Mouse (Mus musculus) hindbrain, embryonic 14.5 days (tissue): Measurements from ENCODE around the gene Calhm5. TPM values are rescaled to one million over a fixed set of nuclear protein-coding genes. Genes with fewer than 3 reads are reported as not detected.

Experiments used
- ATAC-seq: fragments of 200-750 bp; cut with Nextera tagmentation; 2 replicates; pipeline ENCODE4 v1.8.0; 2017; ENCODE audit warnings: moderate number of reproducible peaks, mild to moderate bottlenecking, moderate TSS enrichment, moderate library complexity; ENCODE audit not compliant: low FRiP score
- DNase-seq: peaks from one replicate; pipeline ENCODE4 v3.0.0-alpha.2; 2015; ENCODE audit warnings: low spot score
- H3K27ac ChIP-seq: fragments of 300-500 bp; sonication (generic); 2 replicates; pipeline ENCODE4 v1.5.1; 2014; ENCODE audit warnings: mild to moderate bottlenecking, moderate library complexity
- H3K27me3 ChIP-seq: fragments of 300-500 bp; sonication (generic); 2 replicates; pipeline ENCODE4 v1.6.1; 2014; ENCODE audit warnings: mild to moderate bottlenecking, low read length, mixed read lengths; ENCODE audit not compliant: control insufficient read depth, insufficient read depth
- H3K36me3 ChIP-seq: fragments of 300-500 bp; sonication (generic); replicated peaks from 2 replicates; pipeline ENCODE4 v1.6.1; 2014; ENCODE audit not compliant: control insufficient read depth, insufficient read depth
- H3K4me1 ChIP-seq: fragments of 300-500 bp; sonication (generic); replicated peaks from 2 replicates; pipeline ENCODE4 v1.6.1; 2014; ENCODE audit warnings: antibody characterized with exemption, low read length, mixed read lengths; ENCODE audit not compliant: control insufficient read depth, insufficient read depth
- H3K4me2 ChIP-seq: fragments of 300-500 bp; sonication (generic); replicated peaks from 2 replicates; pipeline ENCODE4 v1.6.1; 2014; ENCODE audit warnings: mild to moderate bottlenecking, moderate library complexity
- H3K4me3 ChIP-seq: fragments of 300-500 bp; sonication (generic); replicated peaks from 2 replicates; pipeline ENCODE4 v1.5.1; 2014; ENCODE audit warnings: mild to moderate bottlenecking, low read length
- H3K9ac ChIP-seq: fragments of 300-500 bp; sonication (generic); 2 replicates; pipeline ENCODE4 v1.6.1; 2014
- H3K9me3 ChIP-seq: fragments of 300-500 bp; sonication (generic); 2 replicates; pipeline ENCODE4 v1.6.1; 2016; ENCODE audit warnings: low read length; ENCODE audit not compliant: control insufficient read depth
- WGBS: fragments of 180-500 bp; shearing (Covaris S2); extraction: QIAGEN DNeasy Blood & Tissue Kit; methylation state at CpG from one replicate; pipeline ENCODE4 v1.1.7; 2014; 5-methylcytosine and 5-hydroxymethylcytosine counted together
- polyA plus RNA-seq: library from polyadenylated mRNA; unstranded; fragments of >200 nt; fragmentation: Nextera tagmentation; extraction: Ambion mirVana; gene quantifications from 2 replicates; pipeline ENCODE4 v1.2.1, GENCODE M21; 2014

Calhm5 gene
- polyA plus RNA-seq, 1 experiment from 2014 or later, result 0.66 TPM

- Histone ChIP-seq H3K9me3 (no peaks in the 10 kb centered on the region), H3K27ac (no peak overlapping the region), H3K4me2 (no peak overlapping the region), H3K27me3 (no peaks in the 10 kb centered on the region), H3K4me1 (no peaks in the 10 kb centered on the region), H3K9ac (no peak overlapping the region), H3K4me3 (no peak overlapping the region), H3K36me3 (no peaks in the 10 kb centered on the region)
- no peak for DNase-seq
- ATAC-seq, result no peak
Measured at GRCm38 (mm10) chr10:34117770-34118169, 21.5 kb upstream of the Calhm5 start.

GRCm38 (mm10) chr10:34117131-34117530, 20.8 kb upstream of the Calhm5 start:
- H3K4me3 ChIP-seq, result no peak overlapping the region
- ATAC-seq, result no peak

GRCm38 (mm10) chr10:34111964-34112738, 15.8 kb upstream of the Calhm5 start:
- Histone ChIP-seq H3K4me3 (no peak overlapping the region), H3K9me3 (no peaks in the 10 kb centered on the region), H3K27ac (no peak overlapping the region), H3K27me3 (no peaks in the 10 kb centered on the region), H3K36me3 (no peaks in the 10 kb centered on the region), H3K4me2 (no peak overlapping the region), H3K9ac (no peak overlapping the region), H3K4me1 (no peaks in the 10 kb centered on the region)
- no peak for ATAC-seq
- no peak for DNase-seq
- 82% methylated on average over 4 of the region's 4 CpGs for WGBS

More at GRCm38 (mm10) chr10:34117131-34117530, 20.8 kb upstream of the Calhm5 start:
- Histone ChIP-seq H3K9ac (no peak overlapping the region), H3K27me3 (no peaks in the 10 kb centered on the region), H3K4me2 (no peak overlapping the region), H3K36me3 (no peaks in the 10 kb centered on the region), H3K9me3 (no peaks in the 10 kb centered on the region), H3K27ac (no peak overlapping the region), H3K4me1 (no peaks in the 10 kb centered on the region)
- WGBS, result 77% methylated on average over 3 of the region's 3 CpGs
- no peak for DNase-seq

GRCm38 (mm10) chr10:34110863-34111465, 14.6 kb upstream of the Calhm5 start:
- Histone ChIP-seq H3K9me3 (no peaks in the 10 kb centered on the region), H3K9ac (no peak overlapping the region), H3K4me3 (no peak overlapping the region), H3K27me3 (no peaks in the 10 kb centered on the region), H3K36me3 (no peaks in the 10 kb centered on the region), H3K4me2 (no peak overlapping the region), H3K4me1 (no peaks in the 10 kb centered on the region), H3K27ac (no peak overlapping the region)
- WGBS, result 86% methylated on average over 13 of the region's 13 CpGs
- DNase-seq (no peak), ATAC-seq (no peak)

- no peak overlapping the region for H3K9ac ChIP-seq
- WGBS, result 59% methylated on average over 12 of the region's 12 CpGs
- no peaks in the 10 kb centered on the region for H3K27me3 ChIP-seq
- H3K36me3 ChIP-seq, result no peaks in the 10 kb centered on the region
- H3K9me3 ChIP-seq, result no peaks in the 10 kb centered on the region
- 0 out of 2 replicates have a peak, but pooled peaks have one; percentile 6 for ATAC-seq
- DNase-seq, result no peak
- peak overlapping the region; percentile 34 for H3K4me2 ChIP-seq
- H3K4me3 ChIP-seq, result peak overlapping the region; percentile 2; the same call in 1 of the 2 replicates
- no peak overlapping the region for H3K27ac ChIP-seq
- no peaks in the 10 kb centered on the region for H3K4me1 ChIP-seq
Measured at GRCm38 (mm10) chr10:34095964-34096363, 355 bp downstream of the Calhm5 start.

GRCm38 (mm10) chr10:34095147-34095546, 1.2 kb downstream of the Calhm5 start:
- WGBS, result 72% methylated on average over 2 of the region's 2 CpGs

GRCm38 (mm10) chr10:34091888-34092287, 4.4 kb downstream of the Calhm5 start:
- Histone ChIP-seq H3K27ac (no peak overlapping the region), H3K36me3 (no peaks in the 10 kb centered on the region), H3K27me3 (no peaks in the 10 kb centered on the region), H3K9me3 (no peaks in the 10 kb centered on the region), H3K4me1 (no peaks in the 10 kb centered on the region), H3K4me3 (no peak overlapping the region), H3K9ac (no peak overlapping the region), H3K4me2 (no peak overlapping the region)
- DNase-seq (no peak), ATAC-seq (no peak)
- 73% methylated on average over 5 of the region's 5 CpGs for WGBS

More at GRCm38 (mm10) chr10:34095147-34095546, 1.2 kb downstream of the Calhm5 start:
- Histone ChIP-seq H3K27me3 (no peaks in the 10 kb centered on the region), H3K4me3 (no peak overlapping the region), H3K9ac (no peak overlapping the region), H3K4me1 (no peaks in the 10 kb centered on the region), H3K36me3 (no peaks in the 10 kb centered on the region), H3K4me2 (no peak overlapping the region), H3K9me3 (no peaks in the 10 kb centered on the region), H3K27ac (no peak overlapping the region)
- DNase-seq (no peak), ATAC-seq (no peak)

GRCm38 (mm10) chr10:34090481-34090880, 5.8 kb downstream of the Calhm5 start:
- 88% methylated on average over 1 of the region's 1 CpGs for WGBS
- H3K4me3 ChIP-seq, result no peak overlapping the region
- H3K27ac ChIP-seq, result no peak overlapping the region
- no peaks in the 10 kb centered on the region for H3K36me3 ChIP-seq
- no peak overlapping the region for H3K4me2 ChIP-seq
- ATAC-seq (no peak), DNase-seq (no peak)
- H3K27me3 ChIP-seq, result no peaks in the 10 kb centered on the region
- no peak overlapping the region for H3K9ac ChIP-seq
- no peaks in the 10 kb centered on the region for H3K4me1 ChIP-seq
- H3K9me3 ChIP-seq, result no peaks in the 10 kb centered on the region

- ATAC-seq (no peak), DNase-seq (no peak)
- no peaks in the 10 kb centered on the region for H3K4me1 ChIP-seq
- no peaks in the 10 kb centered on the region for H3K27me3 ChIP-seq
- no peak overlapping the region for H3K9ac ChIP-seq
- H3K4me3 ChIP-seq, result no peak overlapping the region
- H3K36me3 ChIP-seq, result no peaks in the 10 kb centered on the region
- H3K27ac ChIP-seq, result no peak overlapping the region
- WGBS, result 86% methylated on average over 3 of the region's 3 CpGs
- no peaks in the 10 kb centered on the region for H3K9me3 ChIP-seq
- no peak overlapping the region for H3K4me2 ChIP-seq
Measured at GRCm38 (mm10) chr10:34089517-34089916, 6.8 kb downstream of the Calhm5 start.
